Mouse (Mus musculus) kidney, postnatal 25 days (tissue): ENCODE measurements at regions not wholly inside any gene's neighbourhood (a gene's known extent, or its start where the extent isn't known, plus 50 kb on each side); places are given as distances from the start of the nearest gene placed in this dataset.
"Not testable (repeated sequence)": the region's sequence is repeated elsewhere in the genome, so short reads cannot be mapped to it uniquely, and the experiment has no call there.

Source experiments
- DNase-seq, 2 experiments: peaks; one replicate each; pipeline ENCODE4 v3.0.0; 2021; ENCODE audit warnings: mixed read lengths in 2 of 2

- DNase-seq: no peak
Observed at GRCm38 (mm10) chr8:57383746-57384320, 63.0 kb downstream of the Hand2 start.

DNA sequence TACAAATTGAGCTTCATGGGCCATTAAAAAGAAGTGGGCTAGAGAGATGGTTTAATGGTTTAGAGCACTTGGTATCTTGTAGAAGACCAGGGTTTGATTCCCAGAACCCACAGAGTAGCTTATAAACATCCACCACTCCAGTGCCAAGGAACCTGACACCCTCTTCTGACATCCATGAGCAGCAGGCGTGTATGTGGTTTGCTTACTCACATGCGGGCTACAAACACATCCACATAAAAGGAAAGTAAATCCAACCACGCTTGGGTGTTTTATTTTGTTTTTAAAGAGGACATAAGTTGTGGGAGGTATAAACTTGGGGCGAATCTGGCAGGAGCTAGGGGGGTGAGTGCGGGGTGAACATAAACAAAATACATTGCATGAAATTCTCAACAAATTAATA lies 66.8 kb downstream of the Hand2 start:
- DNase-seq: no peak

DNA sequence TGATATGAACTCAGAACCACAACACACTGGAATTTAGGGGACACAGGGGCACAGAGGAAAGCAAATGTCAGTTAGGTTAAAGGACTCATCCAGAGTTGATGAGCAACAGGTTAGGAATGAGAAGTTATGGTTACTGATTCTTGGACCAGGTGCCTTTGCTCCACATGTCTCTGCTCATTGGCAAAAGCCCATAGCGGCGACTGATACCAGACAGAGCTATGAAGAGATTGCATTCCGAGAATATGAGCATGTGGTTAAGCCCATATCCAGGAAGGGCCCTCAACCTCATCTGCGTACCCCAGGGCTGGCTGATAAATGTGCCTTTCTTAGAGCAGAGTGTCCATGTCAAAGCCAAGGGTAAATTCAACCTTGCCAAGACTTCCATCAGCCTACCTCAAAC lies 67.1 kb upstream of the Scrg1 start:
- DNase-seq: no peak

DNA sequence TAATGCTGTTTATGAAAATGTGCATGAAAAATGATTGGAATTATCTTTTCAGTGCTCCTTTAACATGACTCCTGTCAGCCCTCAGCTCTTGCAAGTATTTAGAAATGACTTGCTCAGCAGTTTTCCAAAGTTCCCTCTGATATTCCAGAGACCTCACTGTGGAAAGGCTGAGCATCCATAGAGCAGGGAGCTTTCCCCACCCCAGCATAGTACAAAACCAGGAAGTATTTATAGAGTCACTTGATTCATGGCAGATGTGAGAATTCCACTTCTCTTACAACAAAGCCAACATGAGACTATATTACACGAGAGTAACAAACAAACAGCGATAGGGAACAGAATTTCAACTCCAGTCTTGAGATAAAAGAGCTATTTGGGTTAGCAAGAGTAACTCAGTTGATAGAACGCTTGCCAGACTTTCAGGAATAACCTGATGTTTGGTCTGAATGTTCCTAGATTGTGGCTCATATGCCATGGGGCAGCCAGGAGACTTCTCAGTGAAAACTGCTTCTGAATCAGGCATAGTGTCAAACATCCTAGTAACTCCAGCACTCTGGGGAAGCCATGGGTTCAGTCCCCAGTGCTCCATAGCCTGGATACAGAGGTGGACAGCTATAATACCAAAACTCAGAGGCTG lies 57.6 kb upstream of the Scrg1 start:
- DNase-seq: no peak

DNA sequence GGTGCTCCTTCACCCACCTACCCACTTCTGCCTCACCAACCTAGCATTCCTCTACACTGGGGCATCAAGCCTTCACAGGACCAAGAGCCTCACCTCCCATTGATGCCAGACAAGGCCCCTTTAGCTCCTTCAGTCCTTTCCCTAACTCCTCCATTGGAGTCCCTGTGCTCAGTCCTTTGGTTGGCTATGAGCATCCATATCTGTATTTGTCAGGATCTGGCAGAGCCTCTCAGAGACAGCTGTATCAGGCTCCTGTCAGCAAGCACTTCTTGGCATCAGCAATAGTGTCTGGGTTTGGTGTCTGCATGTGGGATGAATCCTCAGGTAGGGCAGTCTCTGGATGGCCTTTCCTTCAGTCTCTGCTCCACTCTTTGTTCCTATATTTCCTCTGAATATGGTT lies 55.6 kb upstream of the Scrg1 start:
- DNase-seq: not testable (repeated sequence)

- peak in 1 of 2 experiments; percentile 13 for DNase-seq
Observed at GRCm38 (mm10) chr8:57400776-57401631, 54.7 kb upstream of the Scrg1 start.

DNA sequence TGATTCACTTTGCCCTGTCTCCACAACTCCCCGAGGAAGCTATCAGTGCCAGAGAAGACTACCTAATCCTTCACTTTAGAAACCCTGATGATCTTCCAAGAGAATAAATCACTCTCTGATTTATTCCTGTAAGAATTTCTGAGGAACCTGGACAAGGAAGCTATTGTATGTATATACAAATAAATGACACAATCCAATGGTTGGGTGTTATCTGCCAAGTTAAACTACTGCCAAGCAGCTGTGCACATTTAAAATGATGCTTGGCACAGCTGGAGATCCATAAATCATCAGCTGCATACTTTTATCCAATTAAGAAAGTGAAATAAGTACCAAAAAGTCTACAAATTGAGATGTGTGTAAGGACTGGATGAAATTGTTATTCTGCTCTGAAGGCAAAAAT lies 54.1 kb upstream of the Scrg1 start:
- no peak for DNase-seq

DNA sequence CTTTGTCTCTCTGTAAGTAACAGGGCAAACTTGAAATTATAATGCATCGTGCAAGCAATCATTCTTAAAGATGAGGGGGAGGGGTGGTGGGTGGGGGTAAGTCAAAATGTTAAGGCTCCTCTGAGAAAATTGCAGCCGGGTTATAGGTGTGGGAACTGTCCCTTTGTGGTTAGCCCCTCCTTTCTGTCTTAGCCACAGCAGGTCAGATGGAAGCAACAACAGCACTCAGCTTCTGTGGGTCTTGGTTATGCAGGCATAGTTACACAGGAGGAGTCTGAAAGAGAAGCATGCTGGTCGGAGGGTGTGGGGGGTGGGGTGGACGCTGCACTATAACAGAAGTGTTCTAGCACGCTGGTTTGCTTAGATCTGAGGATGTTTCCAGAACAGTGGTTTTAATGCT lies 53.5 kb upstream of the Scrg1 start:
- DNase-seq: no peak

- peak in 1 of 2 experiments; percentile 29 for DNase-seq
Observed at GRCm38 (mm10) chr8:57403640-57404180, 52.0 kb upstream of the Scrg1 start.

GRCm38 (mm10) chr8:57405277-57405817 lies 50.4 kb upstream of the Scrg1 start:
- DNase-seq: no peak
